Mouse (Mus musculus) MEL-GATA-1-ER (cell line): ENCODE data around the gene Lrp8.

Experiments
- DNase-seq: peaks from one replicate; pipeline ENCODE4 v3.0.0-alpha.2; 2012; ENCODE audit warnings: low read depth; ENCODE audit errors: extremely low read depth

Gene Lrp8

DNA sequence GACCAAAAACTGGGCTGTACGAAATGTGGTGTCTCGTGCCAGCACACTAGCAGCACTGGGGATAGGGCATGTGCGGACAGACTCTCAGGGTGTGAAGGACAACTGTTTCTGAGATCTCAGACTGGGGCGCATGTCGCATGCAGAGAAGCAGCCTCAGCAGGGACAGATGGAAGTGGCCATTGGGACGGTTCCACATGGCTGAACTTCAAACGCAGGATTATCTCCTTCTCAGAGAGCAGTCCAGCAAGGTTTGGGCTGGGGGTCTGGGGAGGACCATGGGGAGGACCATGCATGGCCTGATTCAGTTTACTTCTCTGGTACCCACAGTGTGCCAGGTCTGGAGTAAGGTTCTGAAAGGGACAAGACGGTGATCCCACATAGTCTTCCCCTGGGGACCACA lies 41.6 kb downstream of the Lrp8 start:
- DNase-seq, result no peak

DNA sequence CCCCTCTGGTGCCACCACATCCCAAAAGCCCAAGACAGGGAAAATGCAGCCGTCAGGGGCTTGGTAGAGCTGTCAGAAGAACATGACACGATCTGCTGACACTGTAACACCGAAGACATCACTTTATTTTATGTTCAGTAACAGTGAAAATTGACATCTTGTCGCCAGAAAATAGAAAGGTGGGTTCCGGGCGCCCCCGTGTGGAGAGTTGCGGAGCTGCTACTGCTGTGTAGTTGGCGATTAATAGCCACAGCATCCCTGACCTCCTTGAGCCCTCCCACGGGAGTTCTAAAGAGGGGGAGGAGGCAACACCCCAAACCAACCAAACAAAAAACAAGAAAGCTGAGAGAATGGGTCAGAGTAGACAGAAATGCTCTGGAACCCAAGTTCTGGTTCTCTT lies 42.9 kb downstream of the Lrp8 start:
- peak; percentile 5 for DNase-seq

DNA sequence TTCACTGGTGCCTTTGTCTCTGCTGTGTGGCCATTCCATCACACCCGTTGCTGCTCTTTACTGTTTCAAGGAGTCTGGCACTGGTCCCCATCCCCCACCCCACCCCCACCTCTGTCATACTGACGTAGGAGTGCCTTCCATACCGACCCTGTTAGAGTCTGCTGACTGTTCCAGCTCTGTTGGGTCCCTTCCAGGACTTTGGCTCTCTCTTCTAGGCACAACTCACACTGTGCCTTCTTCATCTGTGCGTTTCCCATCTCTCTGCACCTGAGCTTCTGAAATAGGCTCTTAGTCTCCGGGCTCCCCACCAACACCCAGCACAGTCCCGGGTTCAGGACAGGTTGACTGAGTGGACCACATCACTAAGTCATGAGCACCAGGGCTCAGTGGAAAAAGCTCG lies 44.7 kb downstream of the Lrp8 start:
- DNase-seq, result no peak

DNA sequence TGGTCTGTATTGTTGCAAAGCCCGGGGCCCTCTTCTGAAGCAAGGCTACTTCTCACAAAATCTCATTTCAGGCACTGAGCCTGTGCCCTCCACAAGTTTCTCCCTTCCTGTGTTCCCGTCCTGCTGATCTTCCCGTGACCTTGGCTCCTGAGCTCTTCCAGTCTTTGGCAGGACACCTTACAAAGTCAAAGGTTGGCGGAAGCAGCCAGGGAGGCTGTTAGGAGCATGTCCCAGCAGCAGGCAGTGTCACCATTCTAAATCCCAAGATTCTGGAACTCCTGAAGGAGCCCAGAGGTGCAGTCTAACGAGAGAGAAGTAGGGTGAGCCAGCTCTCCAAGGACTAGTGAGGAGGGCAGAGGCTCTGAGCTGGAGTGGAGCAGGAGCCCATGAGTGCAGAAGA lies 46.5 kb downstream of the Lrp8 start:
- no peak for DNase-seq

DNA sequence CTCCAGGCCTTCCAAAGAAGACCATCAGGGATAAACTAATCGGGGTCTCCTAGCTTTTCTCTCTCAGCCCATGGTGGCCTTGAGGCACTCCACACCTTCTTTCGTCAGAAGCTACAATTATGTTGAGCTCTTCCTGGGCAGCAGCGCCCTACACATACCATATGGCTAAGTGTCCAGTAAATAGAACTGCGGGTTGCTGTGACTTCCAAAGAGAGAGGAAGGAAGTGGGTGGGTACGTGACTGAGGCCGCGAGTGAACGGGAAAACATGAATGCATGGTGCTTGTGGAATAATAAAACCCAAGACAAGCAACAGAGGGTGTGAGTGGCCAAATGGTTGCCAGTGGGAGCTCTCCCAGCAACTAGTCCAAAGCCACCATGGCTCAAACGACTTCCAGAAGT lies 47.6 kb downstream of the Lrp8 start:
- no peak for DNase-seq

DNA sequence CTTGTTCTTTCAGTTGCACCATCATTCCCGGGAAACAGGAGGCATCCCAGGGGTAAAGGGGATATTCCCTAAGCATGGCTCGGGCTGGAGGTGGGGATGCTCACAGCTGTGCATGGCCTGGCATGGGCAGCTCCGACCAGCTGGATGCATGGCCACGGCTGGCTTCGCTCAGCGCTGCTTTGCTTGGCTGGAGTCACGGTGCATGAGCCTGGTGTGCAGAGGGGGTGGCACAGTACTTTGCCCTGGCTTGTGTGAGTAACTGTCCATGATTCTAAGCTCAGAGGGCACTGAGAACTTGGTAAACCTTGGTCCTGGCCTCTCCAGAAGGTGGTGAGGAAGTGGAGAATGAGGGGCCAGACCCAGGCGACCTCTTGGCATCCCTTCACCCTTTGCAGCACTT lies 48.0 kb downstream of the Lrp8 start:
- no peak for DNase-seq

DNA sequence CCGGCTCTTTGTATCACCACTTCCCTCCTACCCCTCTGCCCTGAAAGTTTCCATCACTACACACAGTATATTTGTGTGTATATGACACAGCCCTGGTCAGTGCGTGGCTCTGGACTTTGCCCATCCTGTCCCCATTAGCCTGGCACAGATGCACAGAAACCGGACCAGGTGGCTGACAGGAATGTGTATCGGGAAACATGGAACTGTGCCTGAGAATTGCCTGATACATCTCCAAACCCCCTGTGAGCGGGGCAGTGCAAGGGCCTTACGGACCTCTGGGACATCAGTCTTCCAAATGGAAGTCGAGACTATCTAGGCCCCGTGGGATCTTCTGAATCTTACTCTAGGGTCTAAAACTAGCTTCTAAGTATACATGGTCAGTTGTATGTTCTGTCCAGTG lies 51.3 kb downstream of the Lrp8 start:
- DNase-seq, result no peak

DNA sequence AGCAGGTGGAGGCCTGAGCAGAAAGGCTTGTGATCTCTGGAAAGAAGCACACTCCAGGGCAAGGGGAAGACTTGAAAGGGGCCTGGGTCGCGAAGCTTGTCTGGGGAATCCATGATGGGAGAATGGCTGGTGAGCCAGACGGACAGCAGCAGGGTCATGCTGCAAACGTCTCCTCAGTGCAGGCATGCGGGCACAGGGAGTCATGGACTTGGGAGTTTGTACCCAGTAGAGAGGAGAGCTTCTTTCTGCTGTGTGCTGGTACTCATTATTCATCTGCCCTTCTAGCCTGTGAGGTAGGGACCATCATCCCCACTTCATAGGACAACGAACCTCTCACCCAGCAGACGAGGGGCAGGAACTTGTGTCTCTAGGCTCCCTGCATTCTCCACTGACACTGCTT lies 51.8 kb downstream of the Lrp8 start:
- no peak for DNase-seq

DNA sequence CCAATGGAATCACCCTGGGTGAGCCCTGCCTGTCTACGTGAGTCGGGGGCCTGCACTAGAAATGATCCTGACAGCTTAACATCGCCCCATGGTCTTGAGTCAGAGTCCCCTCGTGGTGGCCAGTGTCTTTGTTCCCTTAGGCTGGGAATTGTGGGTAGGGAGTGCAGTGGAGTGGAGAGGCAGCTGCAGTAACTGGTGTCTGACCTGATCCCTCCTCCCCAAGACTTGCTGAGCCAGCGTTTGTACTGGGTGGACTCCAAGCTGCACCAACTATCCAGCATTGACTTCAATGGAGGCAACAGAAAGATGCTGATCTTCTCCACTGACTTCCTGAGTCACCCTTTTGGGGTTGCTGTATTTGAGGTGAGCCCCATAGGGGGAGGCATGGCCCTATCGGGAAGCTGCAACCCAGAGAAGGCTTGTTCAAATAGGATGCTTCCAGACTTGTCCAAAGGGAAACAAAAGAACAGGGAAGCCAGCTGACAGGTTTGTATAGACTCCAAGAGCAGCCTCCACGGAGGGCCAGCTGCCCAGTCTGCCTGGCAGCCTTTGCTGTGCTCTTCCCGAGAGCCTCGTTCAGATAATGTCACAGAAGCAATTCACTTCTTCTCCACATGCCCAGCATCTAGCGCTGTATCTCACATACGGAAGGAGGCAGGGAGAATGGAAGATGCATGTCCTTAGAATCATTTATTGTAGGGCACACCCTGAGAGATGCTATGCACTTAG lies 55.1 kb downstream of the Lrp8 start:
- no peak for DNase-seq

DNA sequence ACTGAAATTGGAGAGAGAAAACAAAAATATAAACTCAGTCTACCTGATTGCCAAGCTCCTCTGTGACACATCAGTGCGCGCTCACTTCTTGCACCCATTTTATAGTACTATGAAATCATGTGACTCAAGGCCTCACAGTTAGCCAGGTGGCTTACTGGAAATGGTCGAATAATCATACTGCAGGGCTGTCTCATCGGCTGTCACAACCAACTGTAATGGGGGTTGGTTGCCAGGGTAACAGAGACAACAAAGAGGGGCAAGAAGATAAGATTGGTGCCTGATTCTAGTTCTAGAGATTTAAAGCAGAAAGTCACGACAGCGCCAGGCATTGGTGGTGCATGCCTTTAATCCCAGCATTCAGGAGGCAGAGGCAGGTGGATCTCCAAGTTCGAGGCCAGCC lies 56.9 kb downstream of the Lrp8 start:
- DNase-seq, result no peak

DNA sequence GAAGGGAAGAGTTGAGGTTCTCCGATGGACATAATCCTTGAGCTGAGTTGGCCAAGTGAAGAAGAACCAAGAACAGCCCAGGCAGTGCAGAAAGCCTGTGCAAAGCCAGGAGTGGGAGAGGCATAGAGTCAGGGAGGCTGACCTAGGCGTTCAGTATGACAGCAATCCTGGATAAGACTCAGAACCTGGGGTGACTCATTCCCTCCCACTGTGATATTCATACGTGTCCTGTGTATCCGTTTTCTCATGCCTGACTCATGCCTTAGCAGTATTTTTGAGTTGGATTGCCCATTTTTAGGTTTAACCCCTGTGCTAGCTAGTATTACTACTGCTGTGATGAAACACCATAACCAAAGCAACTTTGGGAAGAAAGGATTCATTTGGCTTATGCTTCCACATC lies 62.8 kb downstream of the Lrp8 start:
- DNase-seq, result no peak

DNA sequence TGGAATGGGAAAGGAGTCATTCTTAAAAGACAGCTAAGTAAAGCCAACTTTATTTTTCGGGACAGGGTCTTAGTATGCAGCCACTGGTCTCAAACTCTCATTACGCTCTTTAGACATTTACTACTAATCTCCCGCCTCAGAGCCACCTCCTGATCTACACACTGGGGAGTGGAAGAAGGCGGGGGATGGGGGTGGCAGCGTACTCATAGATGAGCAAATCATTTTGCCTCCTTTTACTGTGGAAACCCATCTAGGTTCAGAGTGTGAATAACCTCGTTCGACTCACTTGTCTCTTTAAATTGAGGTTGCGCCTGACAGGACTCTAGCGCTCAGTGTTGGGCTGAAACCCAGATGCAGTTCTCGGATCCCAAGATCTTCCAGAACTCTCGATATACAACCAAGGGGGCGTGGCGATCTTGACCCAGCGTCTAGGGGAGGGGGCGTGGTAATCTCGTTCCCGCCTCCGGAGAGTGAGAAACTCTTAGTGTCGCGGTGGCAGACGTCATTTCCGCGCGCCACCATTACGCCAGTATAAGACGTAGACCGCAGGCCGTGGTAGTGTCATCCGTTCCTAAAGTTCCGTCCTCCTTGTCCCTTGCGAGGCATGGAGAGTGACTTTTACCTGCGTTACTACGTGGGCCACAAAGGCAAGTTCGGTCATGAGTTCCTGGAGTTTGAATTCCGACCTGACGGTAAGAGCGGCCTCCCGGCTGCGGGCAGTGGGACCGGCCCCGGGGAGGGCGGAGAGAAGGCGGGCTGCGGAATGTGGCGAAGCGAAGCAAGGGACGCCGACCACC lies 77.4 kb downstream of the Lrp8 start, which contains the start of gene Magoh:
Magoh (plus strand) TSS at position 502 of the 797 bp plus-strand sequence.
- peak; percentile 87 for DNase-seq

DNA sequence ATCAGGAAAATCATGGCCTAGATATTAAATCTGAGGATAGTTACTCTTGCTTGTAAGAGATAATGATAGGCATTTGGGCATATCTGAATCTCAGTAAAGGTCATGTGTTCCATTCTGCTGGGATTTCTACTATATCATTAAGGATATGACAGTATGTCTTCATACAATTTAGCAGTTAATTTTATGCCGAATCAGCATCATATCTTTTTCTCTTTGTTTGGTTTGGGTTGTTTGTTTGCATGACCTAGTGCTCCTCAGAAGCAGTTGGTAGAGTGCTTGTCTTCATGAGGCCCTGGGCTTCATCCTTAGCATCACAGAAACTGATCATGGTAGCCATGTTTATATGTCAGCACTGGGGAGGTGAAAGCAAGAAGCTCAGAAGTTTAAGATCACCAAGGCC lies 79.6 kb downstream of the Lrp8 start:
- no peak for DNase-seq

DNA sequence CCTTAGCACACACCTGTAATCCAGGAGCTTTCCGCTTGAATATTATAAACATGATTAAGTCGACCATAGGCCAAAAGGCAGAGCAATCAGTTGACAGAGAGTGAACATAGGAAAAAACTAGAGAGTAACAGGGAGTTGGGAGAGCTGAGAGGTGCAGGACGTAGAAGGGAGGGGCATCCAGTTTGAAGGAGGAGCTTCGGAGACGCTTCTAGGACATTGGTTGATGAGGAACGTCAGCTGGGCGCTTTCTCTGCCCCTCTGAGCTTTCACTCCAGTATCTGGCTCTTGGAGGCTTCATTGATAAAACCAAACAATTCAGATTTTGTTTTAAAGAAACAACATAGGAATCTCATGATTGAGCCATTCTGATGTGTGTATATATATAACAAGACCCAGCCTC lies 84.3 kb downstream of the Lrp8 start:
- DNase-seq, result no peak

DNA sequence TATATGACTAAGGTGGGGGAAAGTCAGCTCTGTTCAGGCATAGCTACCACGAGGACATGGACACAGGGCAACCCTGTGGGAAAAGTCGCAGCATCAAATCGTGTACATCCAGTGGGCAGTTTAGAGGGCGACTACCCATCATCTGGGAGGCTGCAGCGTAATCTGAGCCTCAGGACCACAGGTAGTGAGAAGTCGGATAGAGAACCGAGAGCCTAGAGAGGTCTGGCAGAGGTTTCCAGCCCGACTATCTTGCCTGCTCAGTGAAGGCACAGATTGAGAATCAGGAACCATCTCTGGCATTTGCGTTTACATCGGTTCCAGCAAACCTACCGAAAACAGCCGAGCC lies 87.3 kb downstream of the Lrp8 start:
- DNase-seq, result no peak

DNA sequence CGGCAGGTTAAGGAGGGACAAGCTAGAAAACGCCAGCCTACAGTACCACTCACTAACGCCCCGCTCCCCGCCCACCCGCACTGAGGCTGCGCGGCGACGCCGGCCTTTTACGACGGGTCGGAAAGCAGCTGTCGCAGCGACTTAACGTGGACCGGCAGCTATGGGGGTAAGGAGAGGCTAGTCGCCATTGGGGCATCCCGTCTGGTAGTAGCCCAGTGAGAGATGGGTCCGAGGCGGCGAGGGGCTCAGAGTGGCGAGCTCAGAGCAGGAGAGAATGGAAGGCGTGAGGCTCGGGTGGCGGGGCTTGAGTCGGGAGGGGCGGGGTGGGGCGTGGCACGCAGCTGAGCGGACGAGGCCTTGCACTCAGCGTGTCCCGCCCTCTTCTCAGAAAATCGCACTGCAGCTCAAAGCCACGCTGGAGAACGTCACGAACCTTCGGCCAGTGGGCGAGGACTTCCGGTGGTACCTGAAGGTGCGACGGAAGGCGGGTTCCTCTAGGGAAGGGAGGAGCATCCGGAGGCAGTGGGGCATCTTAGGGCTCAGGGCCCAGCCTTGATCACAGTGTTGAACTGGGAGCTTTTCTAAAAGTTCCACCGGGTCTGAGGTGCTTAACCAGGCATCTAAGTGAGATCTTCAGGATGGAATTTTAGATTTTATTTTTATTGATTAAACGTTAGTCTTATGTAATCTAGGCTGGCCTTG lies 87.8 kb downstream of the Lrp8 start, which contains the start of gene 0610037L13Rik:
0610037L13Rik (plus strand) TSS at position 83 of the 702 bp plus-strand sequence.
- peak; percentile 95 for DNase-seq

DNA sequence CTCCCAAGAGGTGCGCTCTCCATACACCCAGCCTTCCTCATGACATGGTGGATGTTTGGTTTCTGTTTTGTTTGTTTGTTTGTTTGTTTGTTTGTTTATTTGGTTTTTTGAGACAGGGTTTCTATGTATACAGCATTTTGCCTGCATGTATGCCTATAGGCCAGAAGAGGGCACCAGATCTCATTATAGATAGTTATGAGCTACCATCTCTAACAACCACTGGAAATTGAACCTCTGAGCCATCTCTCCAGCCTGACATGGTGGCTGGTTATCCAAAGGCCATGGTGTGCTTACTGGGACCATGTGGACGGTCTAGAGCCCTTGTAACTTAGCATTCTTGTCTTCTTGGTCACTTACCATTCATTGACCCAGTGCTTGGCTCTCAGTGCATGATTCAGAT lies 90.6 kb downstream of the Lrp8 start:
- DNase-seq, result no peak

DNA sequence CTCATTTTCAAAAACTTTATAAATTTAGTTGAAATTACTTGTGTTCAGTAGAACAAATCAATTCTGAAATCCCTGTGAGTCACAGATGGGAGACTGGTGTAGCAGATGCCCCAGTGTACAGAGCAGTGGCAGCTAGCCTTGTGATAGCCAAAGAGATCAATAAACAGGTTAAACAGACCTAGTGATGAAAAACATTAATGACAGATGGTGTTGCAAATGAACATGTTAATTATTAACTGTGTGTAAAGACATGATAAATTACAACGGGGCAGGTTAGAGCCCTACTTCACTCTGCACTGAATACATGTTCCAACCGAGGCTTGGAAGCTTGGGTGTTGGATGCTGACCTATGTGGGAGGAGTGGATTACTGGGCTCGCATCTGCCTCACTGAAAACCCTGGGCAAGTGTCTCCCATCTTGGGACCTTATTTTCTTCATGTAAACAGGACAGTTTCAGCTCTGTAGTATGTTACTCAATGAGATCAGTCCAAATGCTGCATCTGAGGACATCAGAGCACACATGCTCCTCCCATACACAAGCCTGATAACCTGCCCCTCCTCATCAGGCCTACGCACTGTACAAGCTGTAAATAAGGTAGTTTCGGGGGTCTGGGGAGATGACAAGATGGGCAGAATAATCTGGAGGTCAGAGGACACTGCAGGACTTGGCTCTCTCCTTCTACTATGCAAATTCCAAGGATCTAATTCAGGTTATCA lies 97.3 kb downstream of the Lrp8 start:
- no peak for DNase-seq

DNA sequence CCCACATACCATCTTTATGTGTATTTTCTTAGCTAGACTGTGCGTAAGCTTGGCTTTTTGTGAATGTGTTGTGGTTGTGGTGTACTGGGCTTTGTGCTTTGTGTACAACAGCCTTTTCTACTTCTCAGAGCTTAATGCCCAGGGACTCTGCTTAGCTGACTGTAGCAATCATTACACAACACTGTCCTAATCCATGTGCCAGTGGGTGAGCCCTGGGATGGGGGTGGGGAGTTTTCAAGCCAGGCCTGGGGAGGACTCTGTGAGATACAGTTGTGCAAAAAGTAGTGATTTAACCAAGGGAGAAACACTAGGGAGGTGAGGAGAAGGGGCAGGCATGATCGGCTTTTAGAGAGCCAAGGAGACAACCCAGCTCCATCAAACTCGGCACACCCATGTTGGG lies 98.1 kb downstream of the Lrp8 start:
- no peak for DNase-seq

DNA sequence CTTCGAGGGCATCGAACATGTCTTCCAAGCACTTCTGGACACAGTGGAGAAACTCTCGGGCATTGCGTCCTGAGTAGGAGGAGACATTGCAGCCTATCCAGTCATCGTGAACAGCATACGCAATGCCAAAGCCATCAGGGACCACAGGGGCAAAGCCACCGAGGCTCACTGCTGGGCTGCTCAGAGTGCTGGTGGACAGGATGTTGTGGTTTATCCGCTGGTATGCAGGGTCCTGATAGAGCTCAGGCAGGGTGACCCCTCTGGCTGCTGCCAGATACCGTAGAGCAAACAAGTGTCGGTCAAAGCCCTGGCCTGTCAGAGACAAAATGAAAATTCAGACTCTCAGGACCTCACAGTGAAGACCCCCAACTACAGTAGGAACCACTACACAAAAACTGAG lies 102.2 kb downstream of the Lrp8 start:
- DNase-seq, result no peak

DNA sequence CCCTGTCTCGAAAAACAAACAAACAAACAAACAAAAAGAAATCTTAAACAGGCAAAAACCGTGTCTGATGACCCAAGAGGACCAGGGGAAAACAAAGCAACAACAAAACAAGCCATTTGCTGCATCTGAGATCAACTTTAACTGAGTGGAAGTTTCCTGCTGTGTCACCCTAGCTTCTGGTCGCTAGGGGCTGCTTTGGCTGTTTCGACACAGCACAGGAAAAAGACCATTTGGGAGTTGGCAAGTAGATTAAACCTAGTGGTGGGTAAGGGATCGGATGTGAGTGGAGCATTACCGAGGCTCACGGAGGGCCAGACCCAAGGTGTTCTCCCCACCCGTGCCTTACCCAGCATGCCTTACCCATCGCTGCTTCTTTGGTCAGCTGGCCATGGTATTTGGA lies 104.5 kb downstream of the Lrp8 start:
- no peak for DNase-seq

DNA sequence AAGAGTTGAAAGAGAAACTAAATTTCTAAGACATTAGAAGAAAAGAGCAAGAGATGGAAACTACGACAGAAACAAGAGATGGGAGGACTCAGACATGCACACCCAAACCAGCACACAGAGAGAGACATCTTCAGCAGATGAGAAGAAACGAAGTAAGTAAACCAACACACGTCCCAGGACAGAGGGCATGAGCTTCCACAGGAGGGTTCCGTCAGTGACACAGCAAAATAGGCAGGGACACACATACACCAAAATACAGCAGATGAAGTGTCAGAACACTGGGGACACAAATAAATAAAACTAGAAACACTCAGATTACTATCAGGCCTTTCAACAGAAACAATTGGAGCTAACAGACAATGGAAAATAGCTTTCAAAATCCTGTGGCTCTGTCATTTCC lies 108.0 kb downstream of the Lrp8 start:
- DNase-seq, result no peak
